Mouse (Mus musculus): ENCODE data around the gene Laptm5.
A peak's percentile ranks its signal among the peaks of the same experiment; 100 is the strongest.

The Laptm5 gene

GRCm38 (mm10) chr4:130919750-130920356, 6.9 kb downstream of the Laptm5 start:
- no peak for DNase-seq (ENCODE audit: low read depth in 2 of 2, low spot score in 2 of 2)

GRCm38 (mm10) chr4:130920951-130921693, 8.2 kb downstream of the Laptm5 start:
- DNase-seq (ENCODE audit: low read depth in 2 of 2, low spot score in 2 of 2), result peak; percentile 55 to 67

- peak in 1 of 2 experiments; percentile 38 for DNase-seq (ENCODE audit: low read depth in 2 of 2, low spot score in 2 of 2)
These were observed 9.1 kb downstream of the Laptm5 start for GRCm38 (mm10) chr4:130921986-130922385.

- DNase-seq (ENCODE audit: low read depth in 2 of 2, low spot score in 2 of 2), result no peak
These were observed 13.3 kb downstream of the Laptm5 start for GRCm38 (mm10) chr4:130926274-130926673.

- DNase-seq (ENCODE audit: low read depth in 2 of 2, low spot score in 2 of 2), result no peak
These were observed 14.9 kb downstream of the Laptm5 start for GRCm38 (mm10) chr4:130927821-130928220.

- DNase-seq (ENCODE audit: low read depth in 2 of 2, low spot score in 2 of 2), result no peak
These were observed 29.7 kb downstream of the Laptm5 start for GRCm38 (mm10) chr4:130942644-130943043.

GRCm38 (mm10) chr4:130944112-130944511, 31.2 kb downstream of the Laptm5 start, which contains the start of gene Matn1:
TSS of gene Matn1 (plus strand) at chr4:130944385.
- no peak for DNase-seq (ENCODE audit: low read depth in 2 of 2, low spot score in 2 of 2)

- DNase-seq (ENCODE audit: low read depth in 2 of 2, low spot score in 2 of 2), result no peak
These were observed 31.9 kb downstream of the Laptm5 start for GRCm38 (mm10) chr4:130944779-130945178.

- peak in 1 of 2 experiments; percentile 45 for DNase-seq (ENCODE audit: low read depth in 2 of 2, low spot score in 2 of 2)
These were observed 34.2 kb downstream of the Laptm5 start for GRCm38 (mm10) chr4:130947094-130947647.

GRCm38 (mm10) chr4:130949821-130950384, 37.0 kb downstream of the Laptm5 start:
- DNase-seq (ENCODE audit: low read depth in 2 of 2, low spot score in 2 of 2), result no peak

- peak; percentile 31 to 53 for DNase-seq (ENCODE audit: low read depth in 2 of 2, low spot score in 2 of 2)
These were observed 39.6 kb downstream of the Laptm5 start for GRCm38 (mm10) chr4:130952531-130952930.

GRCm38 (mm10) chr4:130957156-130957555, 44.2 kb downstream of the Laptm5 start:
- no peak for DNase-seq (ENCODE audit: low read depth in 2 of 2, low spot score in 2 of 2)

GRCm38 (mm10) chr4:130958812-130959211, 45.9 kb downstream of the Laptm5 start:
- DNase-seq (ENCODE audit: low read depth in 2 of 2, low spot score in 2 of 2), result no peak

GRCm38 (mm10) chr4:130959678-130960077, 46.8 kb downstream of the Laptm5 start:
- DNase-seq (ENCODE audit: low read depth in 2 of 2, low spot score in 2 of 2), result no peak

- DNase-seq (ENCODE audit: low read depth in 2 of 2, low spot score in 2 of 2), result peak; percentile 74 to 81
These were observed 47.3 kb downstream of the Laptm5 start for GRCm38 (mm10) chr4:130960118-130960734.

- no peak for DNase-seq (ENCODE audit: low read depth in 2 of 2, low spot score in 2 of 2)
These were observed 58.4 kb downstream of the Laptm5 start for GRCm38 (mm10) chr4:130971278-130971677.

GRCm38 (mm10) chr4:130972421-130972829, 59.5 kb downstream of the Laptm5 start:
- DNase-seq (ENCODE audit: low read depth in 2 of 2, low spot score in 2 of 2), result no peak

GRCm38 (mm10) chr4:130973332-130974263, 60.7 kb downstream of the Laptm5 start:
- DNase-seq (ENCODE audit: low read depth in 2 of 2, low spot score in 2 of 2), result no peak

GRCm38 (mm10) chr4:130978981-130979380, 66.1 kb downstream of the Laptm5 start:
- DNase-seq (ENCODE audit: low read depth in 2 of 2, low spot score in 2 of 2), result no peak

GRCm38 (mm10) chr4:130984416-130985182, 71.7 kb downstream of the Laptm5 start:
- DNase-seq (ENCODE audit: low read depth in 2 of 2, low spot score in 2 of 2), result no peak

All from CD8-positive naive resting alpha-beta T cell, adult 2 months (primary cell).